Mouse (Mus musculus) cortical plate, adult 2 months (tissue): ENCODE data around the gene Alkal2.

Experiments
- CTCF ChIP-seq: fragments of 200-500 bp; IDR thresholded peaks from 2 replicates; pipeline ENCODE4 v1.5.1; 2011; ENCODE audit warnings: mild to moderate bottlenecking, control low read depth, low read length; ENCODE audit not compliant: insufficient read depth; ENCODE audit errors: extremely low read depth
- POLR2A ChIP-seq: fragments of 200-500 bp; IDR thresholded peaks from 2 replicates; pipeline ENCODE4 v1.6.1; 2011; ENCODE audit warnings: mild to moderate bottlenecking, low read length, control low read depth; ENCODE audit not compliant: insufficient read depth; ENCODE audit errors: extremely low read depth

DNA sequence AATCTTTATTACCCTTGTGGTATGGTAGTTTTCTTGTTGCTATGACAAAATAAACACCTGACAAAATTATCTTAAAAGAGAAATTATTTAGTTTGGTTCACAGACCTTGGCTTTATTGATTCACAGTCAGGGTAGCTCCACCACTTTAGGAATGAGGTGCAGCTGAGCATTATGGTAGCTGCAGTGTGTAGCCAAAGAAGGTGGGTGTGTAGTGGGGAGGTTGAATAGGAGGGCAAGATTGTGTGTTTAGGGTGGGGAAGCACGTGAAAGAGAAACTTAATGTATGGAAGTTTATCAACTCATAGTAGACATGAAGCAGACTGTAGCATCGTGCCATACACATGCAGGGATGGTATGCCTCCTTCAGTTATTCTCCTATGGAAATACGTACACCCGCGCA is 27.9 kb upstream of the Alkal2 start:
- TF ChIP-seq CTCF (no peak), POLR2A (no peak)
